Mouse (Mus musculus): ENCODE data around the gene Emc6. TPM values are rescaled to one million over a fixed set of nuclear protein-coding genes. Genes with fewer than 3 reads are reported as not detected.

Emc6 gene
- polyA plus RNA-seq, 1 experiment = 27.2 TPM

DNA sequence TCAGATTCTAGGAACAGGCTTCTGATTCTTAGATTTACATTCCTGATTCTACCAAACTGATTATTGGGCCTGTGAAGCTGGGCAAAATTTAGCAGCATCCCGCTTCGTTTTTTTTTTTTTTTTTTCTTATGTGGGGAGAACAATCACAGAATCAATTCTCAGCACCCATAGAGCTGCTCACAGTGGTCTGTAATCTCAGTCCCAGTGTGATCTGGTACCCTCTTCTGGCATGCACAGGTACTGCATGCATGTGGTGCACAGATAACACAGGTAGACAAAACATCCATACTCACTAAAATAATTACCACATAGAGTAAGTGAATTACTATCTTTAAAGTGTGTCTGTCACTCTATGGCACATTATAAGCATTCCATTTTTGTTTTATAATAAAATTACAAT, 30.8 kb upstream of the Emc6 start:
- no peak for DNase-seq (ENCODE audit: low read depth in 1 of 2, low spot score in 2 of 2)

DNA sequence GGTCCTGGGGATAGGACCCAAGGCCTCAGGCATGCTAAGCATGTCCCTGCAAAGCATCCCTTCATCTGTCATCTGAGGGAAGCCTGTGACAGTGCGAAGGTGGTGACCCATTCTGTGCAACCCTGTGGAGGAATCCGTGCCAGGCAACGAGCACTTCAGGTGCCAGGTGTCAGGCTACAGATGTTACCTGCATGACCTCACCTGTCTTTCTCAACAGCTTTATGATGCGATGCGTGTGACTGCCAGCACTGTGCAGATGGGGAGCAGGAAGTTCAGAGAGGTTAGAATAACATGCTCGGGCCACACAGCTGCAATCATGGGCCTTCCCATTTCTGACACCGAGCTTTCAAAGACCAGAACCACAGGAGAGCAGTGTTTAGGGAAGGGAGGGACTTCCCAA, 28.4 kb upstream of the Emc6 start:
- no peak overlapping the region for H3K4me3 ChIP-seq (ENCODE audit: extremely low read depth, insufficient read depth, insufficient read length)
- H3K4me1 ChIP-seq (ENCODE audit: control insufficient read depth, insufficient read depth, insufficient read length) = no peaks in the 10 kb centered on the region
- H3K27me3 ChIP-seq (ENCODE audit: control insufficient read depth, insufficient read depth, low read length) = no peaks in the 10 kb centered on the region
- TF ChIP-seq CTCF (IDR thresholded peaks at IDR 0.05; ENCODE audit: extremely low read depth, insufficient read depth, insufficient read length, insufficient replicate concordance) (no peak), POLR2A (IDR thresholded peaks at IDR 0.05; ENCODE audit: low read depth, low read length) (no peak)
- H3K36me3 ChIP-seq (ENCODE audit: control insufficient read depth, insufficient read depth, low read length) = no peaks in the 10 kb centered on the region
- no peak for DNase-seq (ENCODE audit: low read depth in 1 of 2, low spot score in 2 of 2)
- 83% methylated on average over 7 of the region's 7 CpGs for WGBS
- H3K27ac ChIP-seq (ENCODE audit: insufficient read depth, low read length) = no peak overlapping the region

More for the DNA sequence above, 30.8 kb upstream of the Emc6 start:
- no peak overlapping the region for H3K4me3 ChIP-seq (ENCODE audit: extremely low read depth, insufficient read depth, insufficient read length)
- no peak overlapping the region for H3K27ac ChIP-seq (ENCODE audit: insufficient read depth, low read length)
- no peak for TF ChIP-seq POLR2A (IDR thresholded peaks at IDR 0.05; ENCODE audit: low read depth, low read length)
- no peak for TF ChIP-seq CTCF (IDR thresholded peaks at IDR 0.05; ENCODE audit: extremely low read depth, insufficient read depth, insufficient read length, insufficient replicate concordance)
- no peaks in the 10 kb centered on the region for H3K4me1 ChIP-seq (ENCODE audit: control insufficient read depth, insufficient read depth, insufficient read length)
- H3K36me3 ChIP-seq (ENCODE audit: control insufficient read depth, insufficient read depth, low read length) = no peaks in the 10 kb centered on the region
- WGBS = 89% methylated on average over 2 of the region's 2 CpGs
- H3K27me3 ChIP-seq (ENCODE audit: control insufficient read depth, insufficient read depth, low read length) = no peaks in the 10 kb centered on the region

DNA sequence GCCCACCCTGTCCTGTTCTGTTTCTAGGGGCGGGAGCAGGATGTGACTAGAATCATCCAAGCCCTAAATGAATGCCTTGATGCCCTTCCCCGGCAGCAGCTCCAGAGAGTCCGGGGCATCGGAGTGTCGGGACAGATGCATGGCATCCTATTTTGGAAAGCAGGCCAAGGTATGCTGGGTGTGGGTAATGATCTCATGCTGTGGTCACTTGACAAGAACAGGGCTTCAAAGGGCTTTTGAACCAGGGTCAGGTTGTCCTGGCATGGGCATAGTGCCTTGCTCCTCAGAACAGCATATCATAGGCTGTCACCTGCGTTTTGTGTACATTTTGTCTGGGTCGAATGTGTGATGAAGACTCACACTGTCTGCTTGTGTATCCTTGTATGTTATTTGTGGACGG, 27.1 kb upstream of the Emc6 start:
- Histone ChIP-seq H3K4me3 (ENCODE audit: extremely low read depth, insufficient read depth, insufficient read length) (no peak overlapping the region), H3K4me1 (ENCODE audit: control insufficient read depth, insufficient read depth, insufficient read length) (no peaks in the 10 kb centered on the region), H3K27me3 (ENCODE audit: control insufficient read depth, insufficient read depth, low read length) (no peaks in the 10 kb centered on the region), H3K27ac (ENCODE audit: insufficient read depth, low read length) (no peak overlapping the region), H3K36me3 (ENCODE audit: control insufficient read depth, insufficient read depth, low read length) (no peaks in the 10 kb centered on the region)
- no peak for DNase-seq (ENCODE audit: low read depth in 1 of 2, low spot score in 2 of 2)
- 93% methylated on average over 8 of the region's 8 CpGs for WGBS
- no peak for TF ChIP-seq POLR2A (IDR thresholded peaks at IDR 0.05; ENCODE audit: low read depth, low read length)
- no peak for TF ChIP-seq CTCF (IDR thresholded peaks at IDR 0.05; ENCODE audit: extremely low read depth, insufficient read depth, insufficient read length, insufficient replicate concordance)

DNA sequence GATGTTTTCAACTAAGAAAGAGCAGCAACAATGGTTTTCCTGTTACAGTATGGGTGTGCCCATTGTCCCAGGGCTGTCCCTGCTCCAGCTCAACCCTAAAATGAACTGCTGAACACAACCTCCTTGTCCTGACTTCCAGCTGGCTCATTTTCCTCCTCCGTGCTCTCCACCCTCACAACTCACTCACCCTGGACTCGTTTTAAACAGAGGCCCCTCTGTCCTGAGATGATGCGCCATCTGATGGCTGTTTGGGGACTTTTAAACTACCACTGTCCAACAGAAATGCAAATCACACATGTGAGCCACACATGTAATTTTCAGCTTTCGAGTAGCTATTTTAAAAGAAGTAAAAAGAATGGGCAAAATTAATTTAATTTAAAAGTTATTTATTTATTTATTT, 24.8 kb upstream of the Emc6 start:
- Histone ChIP-seq H3K36me3 (ENCODE audit: control insufficient read depth, insufficient read depth, low read length) (no peaks in the 10 kb centered on the region), H3K27ac (ENCODE audit: insufficient read depth, low read length) (no peak overlapping the region), H3K4me1 (ENCODE audit: control insufficient read depth, insufficient read depth, insufficient read length) (peaks cover 3% of the 10 kb centered on the region; the same call in 1 of the 2 replicates), H3K4me3 (ENCODE audit: extremely low read depth, insufficient read depth, insufficient read length) (no peak overlapping the region), H3K27me3 (ENCODE audit: control insufficient read depth, insufficient read depth, low read length) (no peaks in the 10 kb centered on the region)
- WGBS = 63% methylated on average over 4 of the region's 4 CpGs
- no peak for DNase-seq (ENCODE audit: low read depth in 1 of 2, low spot score in 2 of 2)
- TF ChIP-seq POLR2A (IDR thresholded peaks at IDR 0.05; ENCODE audit: low read depth, low read length) (no peak), CTCF (IDR thresholded peaks at IDR 0.05; ENCODE audit: extremely low read depth, insufficient read depth, insufficient read length, insufficient replicate concordance) (no peak)

DNA sequence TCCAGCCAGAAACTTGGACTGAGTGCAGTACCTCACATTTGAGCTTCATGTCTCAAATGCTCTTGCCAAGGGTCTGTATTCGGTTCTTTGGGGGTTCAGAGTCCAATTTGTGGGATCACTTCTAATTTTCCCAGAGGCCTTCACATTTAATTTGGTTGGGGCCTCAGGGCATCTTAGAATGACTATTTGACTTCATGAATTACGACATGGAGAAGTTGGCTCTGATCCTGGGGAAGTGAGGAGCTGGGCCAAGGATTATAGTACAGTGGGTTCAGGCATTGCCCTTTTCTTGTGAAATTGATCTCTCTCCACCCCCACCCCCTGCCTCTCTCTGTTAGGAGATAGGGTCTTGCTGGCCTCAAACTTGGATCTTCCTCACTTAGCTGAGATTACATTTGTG, 24.2 kb upstream of the Emc6 start:
- 91% methylated on average over 2 of the region's 2 CpGs for WGBS
- H3K4me3 ChIP-seq (ENCODE audit: extremely low read depth, insufficient read depth, insufficient read length) = no peak overlapping the region
- no peaks in the 10 kb centered on the region for H3K27me3 ChIP-seq (ENCODE audit: control insufficient read depth, insufficient read depth, low read length)
- peaks cover 3% of the 10 kb centered on the region; the same call in 1 of the 2 replicates for H3K4me1 ChIP-seq (ENCODE audit: control insufficient read depth, insufficient read depth, insufficient read length)
- DNase-seq (ENCODE audit: low read depth in 1 of 2, low spot score in 2 of 2) = no peak
- no peak overlapping the region for H3K27ac ChIP-seq (ENCODE audit: insufficient read depth, low read length)
- no peak for TF ChIP-seq POLR2A (IDR thresholded peaks at IDR 0.05; ENCODE audit: low read depth, low read length)
- TF ChIP-seq CTCF (IDR thresholded peaks at IDR 0.05; ENCODE audit: extremely low read depth, insufficient read depth, insufficient read length, insufficient replicate concordance) = no peak
- H3K36me3 ChIP-seq (ENCODE audit: control insufficient read depth, insufficient read depth, low read length) = no peaks in the 10 kb centered on the region

DNA sequence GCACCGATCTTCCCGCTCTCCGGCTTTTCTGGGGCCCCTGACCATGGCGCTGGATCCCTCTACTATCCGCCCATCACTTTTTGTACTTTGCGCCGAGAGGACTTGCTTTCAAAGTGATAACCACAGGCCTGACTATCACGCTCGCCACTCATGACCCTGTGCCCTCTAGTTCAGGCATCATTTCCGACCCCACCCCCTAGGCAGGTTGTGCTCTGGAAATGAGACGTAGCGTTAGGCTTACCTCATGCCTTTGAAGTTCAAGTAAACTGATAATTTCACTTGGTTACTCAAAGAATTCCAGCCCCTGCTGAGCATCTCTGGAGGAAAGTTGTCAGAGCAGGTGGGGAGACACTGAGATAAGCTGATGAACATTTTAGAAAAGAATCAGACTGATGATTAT, 23.0 kb upstream of the Emc6 start:
- Histone ChIP-seq H3K4me1 (ENCODE audit: control insufficient read depth, insufficient read depth, insufficient read length) (peaks cover 3% of the 10 kb centered on the region; the same call in 1 of the 2 replicates), H3K27ac (ENCODE audit: insufficient read depth, low read length) (peak overlapping the region; percentile 26; the same call in 1 of the 2 replicates), H3K4me3 (ENCODE audit: extremely low read depth, insufficient read depth, insufficient read length) (peak overlapping the region; percentile 75), H3K27me3 (ENCODE audit: control insufficient read depth, insufficient read depth, low read length) (no peaks in the 10 kb centered on the region), H3K36me3 (ENCODE audit: control insufficient read depth, insufficient read depth, low read length) (0 out of 2 replicates have a peak, but pooled peaks cover 1% of the 10 kb centered on the region)
- TF ChIP-seq POLR2A (IDR thresholded peaks at IDR 0.05; ENCODE audit: low read depth, low read length) (no peak), CTCF (IDR thresholded peaks at IDR 0.05; ENCODE audit: extremely low read depth, insufficient read depth, insufficient read length, insufficient replicate concordance) (no peak)
- WGBS = 3% methylated on average over 12 of the region's 12 CpGs
- DNase-seq (ENCODE audit: low read depth in 1 of 2, low spot score in 2 of 2) = peak; percentile 16 to 26

DNA sequence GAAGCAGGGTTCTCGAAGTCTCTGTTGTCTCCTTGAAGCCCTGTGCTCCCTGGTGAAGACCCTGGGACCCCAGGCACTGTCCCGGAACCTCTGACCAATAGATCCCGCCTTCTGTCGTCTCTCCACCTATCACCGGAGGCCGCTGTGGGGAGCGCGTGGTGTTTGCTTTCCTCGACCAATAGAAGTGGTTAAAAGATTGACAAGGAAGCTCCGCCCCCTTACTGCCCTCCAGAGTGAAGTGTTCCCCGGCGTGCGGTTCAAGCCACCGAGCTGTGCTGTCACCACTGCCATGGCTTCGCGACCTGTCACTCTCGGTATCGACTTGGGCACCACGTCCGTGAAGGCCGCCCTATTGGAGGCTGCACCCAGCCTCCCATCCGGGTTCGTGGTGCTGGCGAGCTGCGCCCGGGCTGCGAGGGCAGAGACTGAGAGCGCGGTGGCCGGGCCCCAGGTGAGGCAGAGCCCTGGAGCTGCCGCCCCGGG, 22.4 kb upstream of the Emc6 start, which contains the start of gene Shpk:
Gene Shpk, plus strand, starts transcription at position 231 of the 483 bp plus-strand sequence.
- peaks cover 3% of the 10 kb centered on the region; the same call in 1 of the 2 replicates for H3K4me1 ChIP-seq (ENCODE audit: control insufficient read depth, insufficient read depth, insufficient read length)

More for the DNA sequence above, 22.4 kb upstream of the Emc6 start, which contains the start of gene Shpk:
- H3K4me3 ChIP-seq (ENCODE audit: extremely low read depth, insufficient read depth, insufficient read length) = peak within 1 kb of the TSS; percentile 75
- H3K27ac ChIP-seq (ENCODE audit: insufficient read depth, low read length) = peak within 1 kb of the TSS; percentile 74
- 0 out of 2 replicates have a peak, but pooled peaks cover 1% of the 10 kb centered on the region for H3K36me3 ChIP-seq (ENCODE audit: control insufficient read depth, insufficient read depth, low read length)
- 1% methylated on average over 32 of the region's 32 CpGs for WGBS
- peak; percentile 90 for DNase-seq (ENCODE audit: low read depth in 1 of 2, low spot score in 2 of 2)
- H3K27me3 ChIP-seq (ENCODE audit: control insufficient read depth, insufficient read depth, low read length) = no peaks in the 10 kb centered on the region
- TF ChIP-seq POLR2A (IDR thresholded peaks at IDR 0.05; ENCODE audit: low read depth, low read length) (peak; percentile 52), CTCF (IDR thresholded peaks at IDR 0.05; ENCODE audit: extremely low read depth, insufficient read depth, insufficient read length, insufficient replicate concordance) (no peak)

Data from spleen, adult 2 months (tissue).